Mouse (Mus musculus) MEL (cell line): Measurements from ENCODE around the gene Micu1.

Source experiments
- BHLHE40 ChIP-seq: IDR thresholded peaks from 2 replicates; pipeline ENCODE4 v1.6.1; 2012; ENCODE audit warnings: low read depth, mild to moderate bottlenecking, inconsistent platforms, low read length, improper control_type of control experiment, borderline replicate concordance
- CTCF ChIP-seq, 3 experiments: IDR thresholded peaks in 2 of 3; conservative IDR thresholded peaks in 1 of 3; 2 replicates each; pipeline ENCODE4 v1.5.1; 2011 to 2012; ENCODE audit warnings: low read length in 3 of 3, low read depth in 2 of 3, mild to moderate bottlenecking in 2 of 3, improper control_type of control experiment in 1 of 3, inconsistent platforms in 1 of 3, mixed read lengths in 1 of 3, moderate library complexity in 1 of 3; ENCODE audit not compliant: control insufficient read depth in 1 of 3, insufficient read depth in 1 of 3, poor library complexity in 1 of 3, severe bottlenecking in 1 of 3
- EP300 ChIP-seq, 2 experiments: IDR thresholded peaks; 2 replicates each; pipeline ENCODE4 v1.6.1; 2011; ENCODE audit warnings: improper control_type of control experiment in 2 of 2, low read length in 2 of 2, low read depth in 1 of 2, mild to moderate bottlenecking in 1 of 2
- ETS1 ChIP-seq: IDR thresholded peaks from 2 replicates; pipeline ENCODE4 v1.6.1; 2012; ENCODE audit warnings: low read depth, mild to moderate bottlenecking, inconsistent platforms, low read length, improper control_type of control experiment, moderate library complexity
- HCFC1 ChIP-seq: IDR thresholded peaks from 2 replicates; pipeline ENCODE4 v1.6.1; 2012; ENCODE audit warnings: low read depth, mild to moderate bottlenecking, inconsistent platforms, low read length, improper control_type of control experiment, moderate library complexity
- JUND ChIP-seq: IDR thresholded peaks from 2 replicates; pipeline ENCODE4 v1.6.1; 2011; ENCODE audit warnings: low read depth, mild to moderate bottlenecking, improper control_type of control experiment, low read length
- MAFK ChIP-seq: IDR thresholded peaks from 2 replicates; pipeline ENCODE4 v1.6.1; 2011; ENCODE audit warnings: low read depth, mild to moderate bottlenecking, low read length, improper control_type of control experiment, borderline replicate concordance
- NELFE ChIP-seq: IDR thresholded peaks from 2 replicates; pipeline ENCODE4 v1.6.1; 2011; ENCODE audit warnings: low read depth, low read length, improper control_type of control experiment
- POLR2A ChIP-seq, 2 experiments: IDR thresholded peaks; 2 replicates each; pipeline ENCODE4 v1.6.1; 2011 to 2012; ENCODE audit warnings: low read length in 2 of 2, mild to moderate bottlenecking in 2 of 2, control low read depth in 1 of 2, improper control_type of control experiment in 1 of 2, low read depth in 1 of 2, moderate library complexity in 1 of 2; ENCODE audit not compliant: control insufficient read depth in 1 of 2, insufficient read depth in 1 of 2, poor library complexity in 1 of 2
- RCOR1 ChIP-seq: IDR thresholded peaks from 2 replicates; pipeline ENCODE4 v1.6.1; 2012; ENCODE audit warnings: low read depth, mild to moderate bottlenecking, inconsistent platforms, low read length, improper control_type of control experiment
- UBTF ChIP-seq: IDR thresholded peaks from 2 replicates; pipeline ENCODE4 v1.6.1; 2012; ENCODE audit warnings: low read depth, mild to moderate bottlenecking, inconsistent platforms, low read length, improper control_type of control experiment, moderate library complexity, borderline replicate concordance; ENCODE audit not compliant: insufficient read depth
- USF1 ChIP-seq: IDR thresholded peaks from 2 replicates; pipeline ENCODE4 v1.6.1; 2014; ENCODE audit warnings: low read depth, mild to moderate bottlenecking, inconsistent platforms, low read length, improper control_type of control experiment, moderate library complexity
- USF2 ChIP-seq, 2 experiments: IDR thresholded peaks; 2 replicates each; pipeline ENCODE4 v1.6.1; 2011 to 2012; ENCODE audit warnings: improper control_type of control experiment in 2 of 2, low read length in 2 of 2, borderline replicate concordance in 1 of 2, inconsistent platforms in 1 of 2, low read depth in 1 of 2, mild to moderate bottlenecking in 1 of 2; ENCODE audit not compliant: insufficient read depth in 1 of 2
- ZNF384 ChIP-seq: IDR thresholded peaks from 2 replicates; pipeline ENCODE4 v1.6.1; 2012; ENCODE audit warnings: low read depth, mild to moderate bottlenecking, inconsistent platforms, low read length, improper control_type of control experiment

DNA sequence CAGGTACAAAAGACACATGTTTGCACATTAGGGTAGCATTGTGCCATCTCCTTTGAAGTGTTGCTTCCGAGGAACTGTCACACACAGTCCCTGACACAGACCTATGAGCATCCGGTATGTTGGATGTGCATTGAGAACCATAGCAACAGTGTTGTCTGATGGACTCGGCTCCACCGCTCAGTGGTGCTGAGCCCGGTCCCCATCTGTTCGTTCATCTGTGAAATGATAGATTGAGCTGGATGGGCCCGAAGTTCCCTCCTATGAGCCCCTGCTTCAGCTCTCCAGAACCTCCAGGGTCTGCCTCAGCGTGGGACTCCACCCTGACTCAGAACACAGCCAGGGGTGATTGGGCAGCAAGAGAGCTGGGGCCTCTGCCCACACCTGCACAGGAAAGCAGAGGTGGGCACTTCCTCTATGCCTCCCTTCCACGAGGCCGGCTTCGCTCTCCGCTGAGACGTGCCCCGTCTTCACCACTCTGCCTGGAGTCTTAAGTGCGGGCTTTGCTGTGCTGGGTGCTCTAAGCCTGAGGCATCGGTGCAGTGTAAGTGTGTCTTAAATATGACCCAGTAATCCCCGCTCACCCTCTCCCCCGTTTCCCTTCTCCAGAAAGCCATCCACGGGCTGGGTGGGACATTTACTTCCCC is 162.1 kb downstream of the Micu1 start:
- no peak for TF ChIP-seq ETS1
- no peak for TF ChIP-seq RCOR1
- TF ChIP-seq NELFE = no peak
- no peak for TF ChIP-seq BHLHE40
- no peak for TF ChIP-seq MAFK
- no peak for TF ChIP-seq USF1
- TF ChIP-seq EP300 (IDR thresholded peaks at IDR 0.05; ENCODE audit: low read depth in 1 of 2, low read length in 2 of 2) = no peak
- no peak for TF ChIP-seq POLR2A (IDR thresholded peaks at IDR 0.05; ENCODE audit: control insufficient read depth in 1 of 2, insufficient read depth in 1 of 2, low read depth in 1 of 2, low read length in 2 of 2, poor library complexity in 1 of 2)
- no peak for TF ChIP-seq JUND
- no peak for TF ChIP-seq CTCF (IDR thresholded peaks at IDR 0.05 in 2 of 3, conservative IDR thresholded peaks at IDR 0.05 in 1 of 3; ENCODE audit: control insufficient read depth in 1 of 3, insufficient read depth in 1 of 3, low read depth in 2 of 3, low read length in 3 of 3, poor library complexity in 1 of 3, severe bottlenecking in 1 of 3)
- no peak for TF ChIP-seq HCFC1
- no peak for TF ChIP-seq USF2 (IDR thresholded peaks at IDR 0.05; ENCODE audit: borderline replicate concordance in 1 of 2, insufficient read depth in 1 of 2, low read depth in 1 of 2, low read length in 2 of 2)
- TF ChIP-seq UBTF = no peak
- TF ChIP-seq ZNF384 = no peak
